Mouse (Mus musculus): ENCODE measurements around the gene Dek.

GRCm38 (mm10) chr13:47112924-47113323, 6.9 kb upstream of the Dek start:
- TF ChIP-seq POLR2A (IDR thresholded peaks at IDR 0.05; ENCODE audit: insufficient read depth, low read length) (no peak), CTCF (IDR thresholded peaks at IDR 0.05; ENCODE audit: low read depth, low read length) (no peak)
